Mouse (Mus musculus) G1E (cell line): ENCODE data around the gene Iqcb1.
"Not testable (repeated sequence)": the region's sequence is repeated elsewhere in the genome, so short reads cannot be mapped to it uniquely, and the experiment has no call there.

Experiments
- CTCF ChIP-seq: IDR thresholded peaks from 2 replicates; pipeline ENCODE4 v1.5.1; 2012; ENCODE audit warnings: low read depth, low read length, inconsistent platforms, mixed read lengths
- TAL1 ChIP-seq: conservative IDR thresholded peaks from 2 replicates; pipeline ENCODE4 v1.6.1; 2012; ENCODE audit warnings: low read depth, low read length, inconsistent platforms, mixed read lengths

GRCm38 (mm10) chr16:36846894-36847293 is 18.7 kb downstream of the Iqcb1 start:
- not testable (repeated sequence) for TF ChIP-seq CTCF, TAL1
